Mouse (Mus musculus) 416B (cell line): Measurements from ENCODE around the gene Nr3c2.

Source experiments
- DNase-seq: peaks from one replicate; pipeline ENCODE4 v3.0.0; 2011; ENCODE audit warnings: low read depth

Nr3c2 gene

DNA sequence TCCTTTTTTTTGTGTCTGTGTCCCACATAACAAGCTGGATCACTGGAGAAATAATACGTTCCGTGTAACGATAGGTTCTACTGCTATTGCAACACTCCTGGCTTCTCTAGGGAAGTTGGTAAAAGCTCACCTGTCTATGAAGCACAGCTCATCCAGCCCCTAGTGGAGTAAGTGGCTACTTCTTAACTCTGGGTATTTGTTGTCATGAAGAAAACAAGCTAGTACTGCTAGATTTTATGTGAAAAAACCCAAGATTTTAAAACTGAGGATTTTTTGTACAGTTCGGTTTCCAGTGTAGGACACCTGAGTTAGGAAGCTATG is 271.2 kb downstream of the Nr3c2 start:
- DNase-seq, result no peak

DNA sequence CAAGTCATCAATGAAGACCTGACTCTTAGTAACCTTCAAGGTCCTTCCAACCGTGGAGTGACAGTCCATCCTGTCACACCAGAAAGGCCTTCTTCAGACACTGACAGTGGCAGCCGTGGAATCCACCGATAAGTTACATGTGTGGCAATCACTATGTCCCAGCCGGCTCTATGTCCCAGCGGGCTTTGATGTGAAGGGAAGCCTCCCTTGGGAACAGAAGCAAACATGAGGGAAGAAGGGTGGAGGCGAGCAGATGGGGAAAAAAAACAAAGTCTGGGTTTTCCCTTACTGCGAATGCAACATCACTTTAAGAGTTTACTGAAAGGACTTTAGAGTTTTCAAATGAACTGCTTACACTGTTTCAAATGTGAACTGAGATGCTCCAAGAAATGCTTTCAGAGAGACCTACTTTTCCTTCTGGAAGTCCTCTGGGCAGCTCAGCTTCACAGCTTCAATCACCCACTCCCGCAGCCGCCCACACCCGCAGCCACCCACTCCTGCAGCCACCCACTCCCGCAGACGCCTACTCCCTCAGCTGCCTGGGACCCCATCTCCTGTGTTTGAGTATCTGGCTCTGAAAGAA is 273.9 kb downstream of the Nr3c2 start:
- no peak for DNase-seq

DNA sequence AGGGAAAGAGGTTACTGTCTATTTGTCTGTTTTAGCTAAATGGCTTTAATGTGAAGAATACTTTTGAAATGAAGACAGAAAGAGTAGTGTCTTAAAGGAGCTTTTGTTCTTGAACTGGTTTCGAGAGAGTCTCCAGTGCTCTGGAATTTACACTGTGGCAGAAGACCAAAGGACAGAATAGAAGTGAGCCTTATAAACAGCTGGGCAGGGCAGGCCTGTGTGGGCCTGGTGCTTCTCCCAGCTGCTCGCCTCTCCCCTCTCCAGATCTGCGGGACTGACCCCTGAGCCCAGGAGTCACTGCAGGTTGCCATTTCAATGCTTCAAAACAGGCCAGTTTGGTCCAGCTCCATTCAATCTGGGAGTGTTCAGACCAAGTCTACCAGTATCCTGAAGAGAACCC is 274.5 kb downstream of the Nr3c2 start:
- DNase-seq, result no peak

DNA sequence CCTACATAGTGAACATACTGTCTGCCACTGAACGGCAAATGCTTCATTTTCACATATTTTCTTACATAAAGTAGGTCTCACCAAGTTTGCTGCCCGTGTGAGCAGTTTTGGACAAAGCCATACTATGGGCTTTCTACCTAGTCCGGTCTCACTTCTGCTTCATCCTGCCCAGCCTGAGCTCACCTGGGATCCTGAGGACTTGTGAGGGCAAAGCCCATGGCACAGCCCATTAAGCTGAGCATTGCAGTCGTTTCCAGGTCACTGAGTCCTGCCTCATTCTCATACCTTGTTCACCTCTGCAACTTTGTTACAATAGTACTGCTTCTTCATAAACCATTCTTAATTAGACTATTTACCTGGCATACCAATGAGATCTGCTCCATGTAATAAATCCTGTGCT is 276.2 kb downstream of the Nr3c2 start:
- no peak for DNase-seq

DNA sequence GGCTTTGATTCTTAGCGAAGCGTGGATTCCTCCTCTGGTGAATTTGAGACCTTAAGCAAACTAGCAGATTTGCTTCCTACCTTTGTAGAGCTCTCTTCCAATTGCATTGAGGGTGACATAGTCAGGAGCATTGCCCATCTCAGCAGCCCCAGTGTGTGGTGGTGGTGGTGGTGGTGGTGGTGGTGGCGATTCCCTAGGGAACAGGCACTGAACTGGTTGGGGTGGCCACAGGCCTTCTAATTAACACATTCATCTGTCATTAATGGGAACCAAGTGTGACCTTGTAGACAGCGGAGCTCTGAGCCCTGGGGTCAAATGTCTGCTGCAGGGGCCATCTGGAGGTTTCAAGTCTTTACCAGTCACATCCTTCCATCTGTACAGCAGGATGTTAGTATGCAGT is 277.1 kb downstream of the Nr3c2 start:
- no peak for DNase-seq

DNA sequence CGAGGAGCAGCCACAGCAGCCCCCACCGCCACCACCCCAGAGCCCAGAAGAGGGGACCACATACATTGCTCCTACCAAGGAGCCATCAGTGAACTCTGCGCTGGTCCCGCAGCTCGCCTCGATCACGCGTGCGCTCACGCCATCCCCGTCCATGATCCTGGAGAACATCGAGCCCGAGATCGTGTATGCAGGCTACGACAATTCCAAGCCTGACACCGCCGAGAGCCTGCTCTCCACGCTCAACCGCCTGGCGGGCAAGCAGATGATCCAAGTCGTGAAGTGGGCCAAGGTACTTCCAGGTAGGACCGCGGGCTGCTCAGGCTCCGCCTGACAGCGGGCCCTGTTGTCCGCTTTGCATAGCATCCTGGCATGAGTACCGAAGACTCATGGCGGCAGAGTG is 286.6 kb downstream of the Nr3c2 start:
- DNase-seq, result no peak

DNA sequence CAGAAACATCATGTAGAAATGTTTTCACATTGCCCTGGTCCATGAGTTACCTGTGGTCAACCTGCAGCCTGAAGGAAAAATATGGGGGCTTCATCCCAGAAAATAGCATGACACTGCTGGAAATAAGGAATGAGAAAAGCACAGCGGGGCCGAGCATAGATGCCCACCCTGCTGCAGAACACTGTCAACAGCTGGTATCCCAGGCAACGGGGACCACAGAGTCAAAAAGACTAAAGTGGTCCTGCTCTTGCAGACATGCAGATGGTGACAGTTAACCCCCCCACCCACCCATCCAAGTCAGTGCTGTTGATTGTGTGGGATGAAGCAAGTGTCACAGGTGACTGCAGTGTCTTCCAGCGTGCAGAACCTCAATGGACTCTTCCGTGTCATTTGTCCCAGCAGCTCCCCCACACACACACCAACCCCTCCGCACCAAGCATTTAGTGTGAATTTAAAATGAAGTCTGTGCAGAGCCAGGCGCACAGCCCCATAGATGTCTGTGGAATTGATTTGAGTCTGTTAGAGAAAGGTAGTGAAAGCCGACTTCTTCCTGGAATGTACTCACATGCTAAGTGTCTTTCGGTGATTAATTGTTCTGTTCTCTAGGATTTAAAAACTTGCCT is 287.8 kb downstream of the Nr3c2 start:
- DNase-seq, result no peak

DNA sequence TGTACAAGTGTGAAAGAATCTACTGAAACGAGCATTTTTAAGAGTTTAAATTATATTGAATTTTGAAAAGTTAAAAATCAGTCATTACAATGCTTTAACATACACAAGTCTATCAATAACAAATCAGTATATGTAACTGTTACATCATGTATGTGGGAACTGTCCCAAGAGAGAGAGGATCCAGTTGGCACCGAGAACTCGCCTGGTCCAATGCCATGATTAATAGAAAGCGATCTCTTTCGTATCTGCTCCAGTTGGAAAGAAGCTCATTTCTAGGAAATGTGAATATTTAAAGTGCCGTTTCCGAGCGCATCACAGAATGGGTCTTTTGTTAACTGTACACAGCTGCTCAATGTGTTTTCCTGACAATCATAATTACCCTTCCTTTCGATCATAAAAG is 288.5 kb downstream of the Nr3c2 start:
- no peak for DNase-seq

DNA sequence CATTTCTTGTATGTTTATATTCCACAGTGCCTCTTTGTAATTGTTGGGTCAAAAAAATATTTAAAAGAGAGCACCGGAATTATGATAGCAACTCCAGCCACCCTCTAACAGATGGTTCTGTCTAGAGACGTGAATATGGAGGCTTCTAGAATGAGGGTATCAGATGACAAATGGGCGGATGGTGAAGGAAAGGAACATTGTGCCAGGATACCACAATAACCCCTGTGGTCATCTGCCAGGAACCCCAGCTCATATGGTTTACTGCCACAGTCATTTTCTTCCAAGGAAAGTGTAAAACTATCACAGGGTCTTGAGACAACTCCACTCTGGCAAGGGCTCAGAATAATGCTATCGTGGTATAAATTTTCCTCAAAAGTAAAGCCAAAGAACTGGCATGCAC is 289.1 kb downstream of the Nr3c2 start:
- peak; percentile 82 for DNase-seq

DNA sequence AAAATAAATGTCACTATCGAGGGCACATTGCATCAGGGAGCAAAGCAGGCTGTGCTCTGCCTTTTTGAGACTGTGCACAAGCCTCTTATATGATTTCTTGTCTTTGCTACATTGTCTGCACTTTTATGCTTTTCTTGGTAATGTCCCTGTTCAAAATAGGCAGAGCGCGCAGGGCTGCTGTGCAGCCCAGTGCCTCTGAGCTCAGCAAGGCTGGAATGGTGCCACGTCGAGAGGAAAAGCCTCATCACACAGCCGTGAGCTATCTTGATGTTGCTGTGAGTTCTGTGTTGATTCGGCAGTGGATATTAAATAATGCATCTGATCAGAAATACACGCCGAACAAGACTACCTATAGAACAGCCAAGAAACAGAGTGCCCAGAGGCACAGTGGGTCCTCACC is 290.1 kb downstream of the Nr3c2 start:
- no peak for DNase-seq

DNA sequence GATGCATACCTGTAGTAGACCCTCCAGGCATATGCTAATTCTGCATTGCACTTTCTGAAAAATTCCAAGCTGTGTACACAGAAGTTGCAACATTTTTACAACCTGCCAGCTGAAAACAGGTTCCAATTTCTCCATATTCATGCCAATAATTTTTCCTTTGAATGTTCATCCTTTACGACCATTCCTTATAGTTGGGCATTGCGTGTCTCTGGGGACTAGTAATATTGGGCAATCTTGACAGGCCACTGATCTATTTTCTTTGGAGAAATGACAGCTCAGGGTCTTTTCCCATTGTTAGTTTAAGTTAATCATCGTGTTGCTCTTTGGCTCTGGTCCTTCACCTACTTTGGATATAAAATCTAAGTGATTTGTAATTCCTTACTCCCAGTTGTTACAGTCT is 291.2 kb downstream of the Nr3c2 start:
- no peak for DNase-seq

DNA sequence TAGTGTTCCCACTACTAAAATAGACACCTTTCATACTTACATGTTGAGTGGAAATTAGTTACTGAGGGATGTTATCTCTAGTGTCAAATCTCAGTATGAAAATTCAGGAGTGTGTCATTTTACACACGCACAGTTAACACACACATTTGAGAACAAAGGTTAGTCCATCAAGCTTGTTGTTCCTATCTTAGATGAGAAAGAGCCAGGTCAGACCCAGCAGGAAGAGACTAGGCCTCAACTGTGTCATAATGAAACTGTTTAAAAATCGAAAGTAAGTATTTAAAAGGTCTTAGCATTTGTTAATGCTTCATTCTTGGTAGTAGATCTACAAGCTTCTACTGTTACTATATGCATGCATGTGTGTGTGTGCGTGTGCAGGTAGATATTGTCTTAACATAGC is 310.1 kb downstream of the Nr3c2 start:
- DNase-seq, result no peak

DNA sequence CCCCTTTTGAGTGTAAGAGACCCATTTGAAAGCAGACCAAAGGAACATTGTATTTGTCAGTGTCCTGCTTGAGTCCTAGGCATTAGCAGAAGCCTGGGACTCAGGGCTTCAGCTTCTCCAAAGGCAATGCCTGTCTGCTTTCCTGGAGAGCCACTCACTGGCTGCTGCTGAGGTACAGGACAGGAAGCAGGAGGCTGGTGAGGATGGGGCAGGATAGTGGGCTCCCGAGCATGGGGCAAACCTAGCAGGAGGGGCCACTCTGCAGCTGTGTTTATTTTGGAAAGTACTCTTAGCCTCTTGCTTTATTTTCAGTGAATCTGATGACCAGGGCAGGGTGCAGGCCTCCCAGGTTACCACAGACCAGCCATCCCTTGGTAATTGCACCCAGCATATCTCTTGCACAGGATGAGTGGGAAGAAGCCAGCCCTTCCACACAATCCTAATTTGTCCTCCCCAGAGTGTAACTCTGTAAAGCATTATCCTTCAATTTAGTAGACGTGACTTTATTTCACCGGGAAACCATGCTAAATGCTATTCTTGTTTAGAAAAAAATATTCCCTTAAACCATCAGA is 314.7 kb downstream of the Nr3c2 start:
- no peak for DNase-seq

DNA sequence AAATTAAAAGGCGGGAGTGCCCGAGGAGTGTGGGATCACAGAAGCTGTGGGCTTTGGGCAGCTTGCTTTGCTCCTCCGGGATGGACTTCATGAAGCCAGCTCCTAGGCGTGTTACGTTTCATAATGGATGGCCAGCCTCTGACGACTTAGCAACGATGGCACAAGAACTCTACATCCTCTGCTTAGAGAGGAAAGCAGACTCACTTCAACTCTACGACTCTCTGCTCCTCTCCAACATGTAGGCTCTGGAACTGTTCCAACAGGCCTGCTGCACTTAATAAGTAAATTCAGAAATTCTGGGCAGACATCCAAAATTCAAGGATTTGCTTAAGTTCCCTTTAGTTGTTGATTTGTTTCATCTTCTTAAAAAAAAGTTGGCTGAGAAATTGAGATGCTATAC is 315.4 kb downstream of the Nr3c2 start:
- DNase-seq, result peak; percentile 38

DNA sequence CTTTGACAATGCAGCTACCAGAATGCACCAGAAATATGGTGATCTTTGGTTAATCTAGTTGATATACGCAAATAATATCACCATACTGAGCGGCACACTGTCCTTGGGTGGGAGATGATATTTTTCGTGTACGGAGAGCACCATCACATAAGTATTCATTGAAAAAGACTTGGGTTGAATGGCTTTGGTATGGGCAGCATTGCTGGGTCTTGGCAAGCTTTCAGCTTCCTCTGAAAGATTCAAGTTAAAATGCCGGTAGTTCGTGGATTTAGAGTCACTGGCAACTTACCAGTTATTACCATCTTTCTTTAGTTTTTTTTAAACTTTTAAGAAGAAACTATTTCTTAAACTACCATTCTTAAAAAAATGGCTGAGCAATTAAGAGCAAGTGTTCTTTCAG is 315.9 kb downstream of the Nr3c2 start:
- no peak for DNase-seq

DNA sequence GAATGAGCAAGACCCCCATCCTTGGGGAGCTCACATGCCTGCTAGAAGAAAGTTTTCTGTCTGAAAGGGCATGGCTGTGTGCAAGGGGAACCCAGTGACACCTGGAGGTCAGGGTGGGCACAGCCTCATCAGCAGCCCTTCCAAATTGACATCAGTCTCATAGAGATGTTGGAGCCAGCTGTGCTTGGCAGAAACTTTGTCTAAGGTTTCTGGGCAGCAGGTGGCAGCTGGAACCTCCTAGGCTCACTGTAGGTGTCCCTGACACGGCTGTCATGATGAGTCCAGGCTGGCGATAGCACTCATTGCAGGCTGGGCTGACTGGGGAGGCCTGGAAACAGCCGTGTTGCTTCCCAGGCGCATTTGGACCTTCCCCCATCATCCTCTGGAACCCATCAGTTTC is 323.9 kb downstream of the Nr3c2 start:
- DNase-seq, result no peak

DNA sequence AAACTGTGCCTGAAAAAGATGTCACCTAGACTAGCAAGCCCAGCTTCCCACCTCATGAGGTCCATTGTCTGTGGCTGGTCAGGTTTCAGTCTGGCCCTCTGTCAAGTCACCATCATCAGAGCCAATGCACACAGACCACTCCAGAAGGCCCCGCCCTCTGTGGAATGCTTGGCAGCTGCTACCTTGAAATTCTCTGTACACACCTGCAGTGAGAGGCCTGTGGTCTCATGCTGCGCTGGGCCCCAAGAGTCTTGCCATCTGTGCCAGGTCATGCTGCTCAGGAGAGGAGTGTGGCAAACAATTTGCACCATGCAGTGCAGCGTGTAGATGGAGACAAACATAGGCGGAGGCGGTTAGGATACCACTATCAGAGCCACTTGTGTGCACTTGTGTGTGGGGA is 328.5 kb downstream of the Nr3c2 start:
- no peak for DNase-seq

DNA sequence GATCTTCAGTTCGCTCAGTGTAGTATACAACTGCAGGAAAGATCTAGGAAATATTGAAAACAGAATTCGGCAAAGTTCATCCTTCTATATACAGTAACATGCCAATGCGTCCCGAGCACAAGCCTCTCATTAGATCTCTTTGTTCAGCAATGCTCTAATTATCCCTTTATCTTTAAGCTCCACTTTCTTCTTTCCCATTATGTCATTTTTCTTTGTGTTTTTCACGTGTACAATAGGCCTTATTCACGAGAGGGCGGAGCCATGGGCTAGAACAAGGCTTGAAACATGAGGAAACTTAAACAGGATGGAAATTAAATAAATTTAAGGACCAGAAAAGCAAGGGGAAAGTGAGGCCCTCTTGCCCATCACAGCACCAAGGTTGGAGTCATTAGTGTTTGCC is 329.4 kb downstream of the Nr3c2 start:
- DNase-seq, result no peak

DNA sequence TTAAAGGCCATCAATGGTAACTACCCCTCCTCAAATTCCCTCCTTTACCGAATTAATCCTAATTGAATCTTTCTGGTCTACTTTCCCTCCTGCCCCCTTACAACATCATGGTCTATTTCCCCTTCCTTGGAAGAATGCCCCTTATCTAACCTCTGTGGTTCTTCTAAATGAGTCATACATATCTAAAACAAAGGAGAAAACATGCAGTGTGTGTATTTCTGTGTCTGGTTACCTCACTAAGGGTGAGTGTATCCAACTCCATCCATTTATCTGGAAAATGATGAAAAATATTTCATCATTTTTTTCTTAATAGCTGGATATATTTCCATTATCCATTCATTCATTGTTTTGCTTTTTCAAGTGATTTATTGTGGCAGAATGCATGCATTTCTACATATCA is 332.0 kb downstream of the Nr3c2 start:
- peak; percentile 30 for DNase-seq

DNA sequence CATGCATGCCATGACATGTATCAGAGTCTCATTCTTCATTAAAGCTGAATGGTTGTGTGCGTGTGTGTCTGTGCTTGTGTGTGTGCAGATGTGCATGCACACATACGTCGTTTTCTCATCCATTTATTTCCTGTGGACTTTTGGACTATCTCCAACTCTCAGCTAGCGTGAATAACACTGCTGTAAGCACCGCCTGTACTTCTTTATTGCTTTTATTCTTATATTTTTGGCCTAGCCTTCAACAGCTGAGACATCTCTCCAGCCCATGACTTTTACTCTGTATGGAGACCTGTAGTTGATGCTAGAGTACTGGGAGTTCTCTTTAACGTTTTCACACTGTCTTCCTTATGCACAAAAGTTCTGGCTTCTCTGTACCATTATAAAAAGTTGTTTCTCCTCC is 332.6 kb downstream of the Nr3c2 start:
- DNase-seq, result no peak

DNA sequence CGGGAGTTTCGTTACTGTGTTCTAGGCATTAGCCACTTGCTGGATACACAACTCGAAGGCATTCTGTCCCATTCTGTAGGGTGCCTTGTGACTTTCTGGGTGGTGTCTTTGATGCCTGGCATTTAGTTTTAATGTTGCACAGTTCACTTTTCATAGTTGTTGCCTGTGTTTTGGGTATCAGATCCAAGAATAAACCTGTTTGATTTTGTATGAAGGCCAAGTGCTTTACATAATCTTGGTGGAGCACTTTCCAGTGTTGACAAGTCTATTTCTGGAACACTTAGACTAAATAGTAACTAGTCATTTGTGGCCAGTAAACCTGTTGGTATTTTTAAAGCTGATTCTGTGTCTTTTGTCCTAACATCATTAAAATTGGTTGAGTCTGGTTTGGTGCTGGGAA is 333.2 kb downstream of the Nr3c2 start:
- DNase-seq, result no peak

DNA sequence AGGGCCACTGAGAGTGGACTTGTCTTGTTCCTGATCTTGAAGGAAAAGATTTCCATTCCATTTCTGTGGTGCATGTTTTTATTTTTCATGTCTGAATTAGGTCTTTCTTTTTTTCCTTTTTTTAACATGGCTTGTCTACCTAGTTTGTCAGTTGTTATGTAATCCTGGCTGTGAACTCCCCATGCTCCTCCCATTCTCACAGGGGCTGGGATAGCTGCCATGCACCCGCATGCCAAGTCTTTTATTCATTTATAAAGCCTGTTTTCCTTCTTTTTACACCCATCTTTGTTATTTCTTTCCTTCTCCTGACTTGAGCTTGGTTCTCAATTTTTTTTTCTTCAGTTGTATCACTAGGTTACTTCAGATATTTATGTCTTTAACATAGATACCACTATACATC is 337.5 kb downstream of the Nr3c2 start:
- DNase-seq, result no peak

DNA sequence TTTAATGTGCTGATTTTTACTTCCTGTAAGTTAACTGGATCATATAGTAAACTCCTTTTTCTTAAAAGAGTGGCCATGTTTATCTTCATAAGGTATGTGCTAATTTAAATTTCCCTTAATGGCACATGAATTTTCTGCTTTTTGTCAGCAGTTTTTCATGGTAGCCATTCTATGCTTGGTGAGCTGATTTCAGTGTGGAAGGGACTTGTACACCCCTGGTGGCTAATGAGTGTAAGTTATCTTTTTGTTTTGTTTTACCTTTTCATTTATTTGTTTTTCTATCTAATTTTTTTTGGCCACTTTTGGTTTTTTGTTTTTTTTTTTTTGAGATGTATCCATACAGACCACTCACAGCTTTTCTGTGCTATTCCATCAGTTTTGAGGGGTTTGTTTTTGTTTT is 340.2 kb downstream of the Nr3c2 start:
- DNase-seq, result peak; percentile 16

DNA sequence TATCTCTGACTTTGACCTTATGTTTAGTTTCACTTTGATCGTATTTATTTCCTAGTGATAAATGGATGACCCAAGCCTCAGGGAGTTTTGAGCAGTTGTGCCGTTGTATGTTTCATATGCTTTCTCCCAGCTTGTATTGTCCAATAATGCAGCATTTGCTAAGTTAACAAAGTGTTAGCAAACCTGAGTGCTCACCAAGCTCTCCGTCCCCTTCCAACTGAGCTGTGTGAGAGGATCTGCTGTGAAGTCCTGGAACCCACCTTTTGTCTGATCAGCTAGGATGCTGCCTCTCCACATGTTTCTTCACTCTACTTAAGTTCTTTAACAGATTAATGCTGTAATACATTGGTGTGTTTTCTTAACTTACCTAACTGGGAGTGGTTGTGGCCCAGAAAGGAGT is 342.1 kb downstream of the Nr3c2 start:
- no peak for DNase-seq
